Mouse (Mus musculus): ENCODE measurements around the gene Tmem248. TPM values are rescaled to one million over a fixed set of nuclear protein-coding genes. Genes with fewer than 3 reads are reported as not detected.

Gene Tmem248
- polyA plus RNA-seq, 1 experiment from 2014 or later = 26.2 TPM

DNA sequence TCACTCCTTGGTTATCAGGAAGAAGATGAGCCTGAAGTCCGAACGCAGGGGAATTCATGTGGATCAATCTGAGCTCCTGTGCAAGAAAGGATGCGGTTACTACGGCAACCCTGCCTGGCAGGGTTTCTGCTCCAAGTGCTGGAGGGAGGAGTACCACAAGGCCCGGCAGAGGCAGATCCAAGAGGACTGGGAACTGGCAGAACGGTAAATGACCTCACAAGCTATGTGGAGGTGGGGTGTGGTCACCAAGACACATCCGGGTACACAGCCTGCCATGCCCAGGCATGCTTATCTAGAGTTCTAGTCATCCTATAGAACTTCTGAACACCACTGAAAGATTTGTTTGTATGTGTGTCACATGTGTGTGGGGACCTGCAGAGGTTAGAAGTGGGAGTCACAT is 29.5 kb upstream of the Tmem248 start:
- 28% methylated on average over 7 of the region's 7 CpGs for WGBS
- H3K36me3 ChIP-seq (replicated peaks) = peaks cover 20% of the 10 kb centered on the region
- peaks cover 15% of the 10 kb centered on the region for H3K4me1 ChIP-seq
- H3K4me2 ChIP-seq = no peak overlapping the region
- no peaks in the 10 kb centered on the region for H3K27me3 ChIP-seq (replicated peaks)
- no peak overlapping the region for H3K27ac ChIP-seq
- no peak overlapping the region for H3K9ac ChIP-seq
- H3K9me3 ChIP-seq = no peaks in the 10 kb centered on the region
- H3K4me3 ChIP-seq = no peak overlapping the region
- ATAC-seq (replicated peaks) = no peak

DNA sequence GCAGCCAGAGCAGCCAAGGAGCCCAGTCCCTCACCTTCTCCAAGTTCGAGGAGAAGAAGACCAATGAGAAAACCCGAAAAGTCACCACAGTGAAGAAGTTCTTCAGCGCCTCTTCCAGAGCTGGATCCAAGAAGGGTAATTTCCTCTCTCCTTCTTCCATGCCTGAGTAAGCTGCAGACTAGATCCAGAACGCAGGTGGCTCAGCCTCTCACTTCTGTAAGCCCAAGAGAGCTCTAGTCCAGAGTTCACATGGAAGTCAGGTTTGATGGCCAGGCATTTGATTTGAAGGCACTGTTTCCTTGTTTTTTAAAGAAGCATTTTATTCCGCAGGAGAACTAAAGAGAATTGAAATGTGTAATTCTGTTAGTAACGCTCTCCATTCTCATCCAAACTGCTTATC is 26.0 kb upstream of the Tmem248 start:
- Histone ChIP-seq H3K9ac (no peak overlapping the region), H3K36me3 (replicated peaks) (peaks cover 32% of the 10 kb centered on the region), H3K27me3 (replicated peaks) (no peaks in the 10 kb centered on the region), H3K27ac (no peak overlapping the region), H3K4me2 (no peak overlapping the region), H3K9me3 (no peaks in the 10 kb centered on the region), H3K4me1 (peaks cover 15% of the 10 kb centered on the region), H3K4me3 (no peak overlapping the region)
- 97% methylated on average over 6 of the region's 6 CpGs for WGBS
- ATAC-seq (replicated peaks) = no peak

DNA sequence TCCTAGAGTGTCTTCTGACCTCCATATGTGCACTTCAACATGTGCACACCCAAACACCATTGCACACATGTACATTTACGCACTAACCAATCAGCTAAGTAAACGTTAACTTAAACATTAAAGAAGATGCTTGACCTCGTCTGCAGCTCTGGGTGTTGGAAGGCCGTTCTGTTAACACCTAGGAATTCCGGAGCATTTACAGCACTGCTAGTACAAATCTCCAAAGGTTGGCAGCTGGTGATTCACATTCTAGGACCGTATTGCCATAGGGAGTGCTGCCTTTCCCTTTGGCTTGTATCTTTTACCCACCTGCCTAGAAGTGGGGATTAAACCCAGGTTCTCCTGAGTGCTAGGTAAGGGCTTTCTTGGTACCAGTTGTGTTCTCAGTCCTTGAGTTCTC is 25.0 kb upstream of the Tmem248 start:
- H3K9me3 ChIP-seq = no peaks in the 10 kb centered on the region
- H3K4me2 ChIP-seq = no peak overlapping the region
- no peak overlapping the region for H3K4me3 ChIP-seq
- H3K36me3 ChIP-seq (replicated peaks) = peaks cover 32% of the 10 kb centered on the region
- no peak overlapping the region for H3K9ac ChIP-seq
- no peak overlapping the region for H3K27ac ChIP-seq
- 89% methylated on average over 6 of the region's 6 CpGs for WGBS
- no peak for ATAC-seq (replicated peaks)
- no peaks in the 10 kb centered on the region for H3K27me3 ChIP-seq (replicated peaks)
- H3K4me1 ChIP-seq = peaks cover 9% of the 10 kb centered on the region

DNA sequence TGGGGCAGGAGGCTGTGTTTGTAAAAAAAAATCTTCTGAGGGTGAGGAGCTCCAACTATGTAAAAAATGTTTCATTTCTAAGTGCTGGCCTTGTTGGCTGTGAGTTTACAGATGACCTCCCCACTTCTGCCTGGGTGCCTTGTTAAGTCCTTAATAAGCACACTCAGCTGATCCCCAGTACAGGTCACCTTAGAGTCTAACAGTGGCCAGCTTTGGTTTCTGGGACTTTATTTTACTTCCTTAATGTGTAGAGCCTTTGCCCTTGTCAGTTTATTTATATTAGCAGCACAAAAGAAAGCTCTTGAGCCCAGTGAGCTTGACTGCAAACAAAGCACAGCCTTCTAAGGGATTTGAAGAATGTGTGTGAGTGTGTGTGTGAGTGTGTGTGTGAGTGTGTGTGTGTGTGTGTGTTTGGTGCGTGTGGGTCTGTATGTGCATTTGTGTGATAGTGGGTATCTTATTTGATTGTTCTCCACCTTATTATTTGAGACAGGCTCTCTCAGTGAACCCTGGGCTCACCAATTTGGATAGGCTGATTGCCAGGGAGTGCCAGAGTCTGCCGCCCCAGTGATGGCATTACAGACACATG is 24.4 kb upstream of the Tmem248 start:
- no peaks in the 10 kb centered on the region for H3K27me3 ChIP-seq (replicated peaks)
- no peak overlapping the region for H3K4me3 ChIP-seq
- no peak for ATAC-seq (replicated peaks)
- H3K9ac ChIP-seq = no peak overlapping the region
- 74% methylated on average over 2 of the region's 2 CpGs for WGBS
- H3K4me2 ChIP-seq = no peak overlapping the region
- H3K9me3 ChIP-seq = no peaks in the 10 kb centered on the region
- H3K27ac ChIP-seq = no peak overlapping the region
- H3K4me1 ChIP-seq = peaks cover 3% of the 10 kb centered on the region
- H3K36me3 ChIP-seq (replicated peaks) = peaks cover 37% of the 10 kb centered on the region

DNA sequence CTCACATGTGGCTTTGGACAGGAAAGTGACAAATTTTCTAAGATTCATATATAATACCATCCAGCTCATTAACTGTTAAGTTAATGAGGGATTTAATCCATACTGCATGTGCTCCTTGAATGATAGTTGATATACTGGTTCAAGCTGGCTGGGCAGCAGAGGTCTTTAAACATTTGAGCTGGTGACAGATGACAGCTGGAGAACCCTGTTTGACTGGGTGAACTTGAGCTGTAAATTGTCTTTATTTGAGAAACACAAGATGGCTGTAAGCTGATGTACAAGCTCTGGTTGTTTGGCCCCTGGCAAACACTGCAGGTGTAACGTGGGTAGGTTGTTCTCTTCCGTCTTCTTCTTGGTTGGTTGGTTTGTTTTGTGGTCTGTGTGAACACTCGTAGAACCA is 23.1 kb upstream of the Tmem248 start:
- no peaks in the 10 kb centered on the region for H3K4me1 ChIP-seq
- no peak overlapping the region for H3K9ac ChIP-seq
- H3K27ac ChIP-seq = no peak overlapping the region
- no peak overlapping the region for H3K4me2 ChIP-seq
- ATAC-seq (replicated peaks) = no peak
- WGBS = 95% methylated on average over 3 of the region's 3 CpGs
- peaks cover 45% of the 10 kb centered on the region for H3K36me3 ChIP-seq (replicated peaks)
- no peaks in the 10 kb centered on the region for H3K27me3 ChIP-seq (replicated peaks)
- H3K4me3 ChIP-seq = no peak overlapping the region
- H3K9me3 ChIP-seq = no peaks in the 10 kb centered on the region

DNA sequence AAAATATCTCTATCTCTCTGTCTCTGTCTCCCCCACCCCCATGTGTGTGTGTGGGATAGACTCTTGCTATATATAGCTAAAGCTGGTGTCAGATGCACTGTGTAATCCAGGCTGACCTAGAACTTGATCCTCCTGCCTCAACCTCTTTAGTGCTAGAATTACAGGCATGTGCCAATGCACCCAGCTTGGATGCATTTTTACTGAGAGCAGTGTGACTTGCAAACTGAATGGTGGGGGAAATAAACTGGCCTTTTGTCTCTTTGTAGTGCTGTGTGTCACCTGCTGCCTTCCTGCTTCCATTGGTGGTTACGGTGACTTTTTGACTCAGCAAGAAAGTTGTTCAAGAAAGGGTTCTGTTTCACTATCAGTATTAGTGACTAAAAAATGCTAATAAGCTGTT is 20.6 kb upstream of the Tmem248 start:
- WGBS = 95% methylated on average over 1 of the region's 1 CpGs
- Histone ChIP-seq H3K36me3 (replicated peaks) (peaks cover 43% of the 10 kb centered on the region), H3K27ac (no peak overlapping the region), H3K4me2 (no peak overlapping the region), H3K4me3 (no peak overlapping the region), H3K4me1 (no peaks in the 10 kb centered on the region), H3K9ac (no peak overlapping the region), H3K27me3 (replicated peaks) (no peaks in the 10 kb centered on the region), H3K9me3 (no peaks in the 10 kb centered on the region)
- ATAC-seq (replicated peaks) = no peak

DNA sequence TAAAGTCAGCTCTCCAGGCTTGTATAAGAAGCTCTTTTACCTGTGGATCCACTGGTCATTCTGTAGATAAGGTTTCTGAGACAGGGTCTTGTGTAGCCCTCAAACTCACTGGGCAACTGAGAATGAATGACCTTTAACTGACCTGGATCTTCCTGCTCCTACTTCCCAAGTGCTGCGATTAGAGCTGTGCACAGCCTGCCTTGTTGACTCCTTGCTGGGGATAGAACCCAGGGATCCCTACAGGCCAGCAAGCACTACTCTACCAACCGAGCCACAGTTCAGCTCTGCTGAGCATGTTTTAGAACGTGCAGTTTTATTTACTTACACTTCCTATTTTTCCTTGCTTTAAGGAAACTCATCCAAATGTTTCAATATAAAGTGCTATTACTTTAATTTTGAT is 19.4 kb upstream of the Tmem248 start:
- H3K36me3 ChIP-seq (replicated peaks) = peaks cover 36% of the 10 kb centered on the region
- ATAC-seq (replicated peaks) = no peak
- no peak overlapping the region for H3K4me2 ChIP-seq
- H3K27ac ChIP-seq = no peak overlapping the region
- no peaks in the 10 kb centered on the region for H3K27me3 ChIP-seq (replicated peaks)
- no peaks in the 10 kb centered on the region for H3K9me3 ChIP-seq
- H3K4me1 ChIP-seq = no peaks in the 10 kb centered on the region
- no peak overlapping the region for H3K9ac ChIP-seq
- no peak overlapping the region for H3K4me3 ChIP-seq
- 85% methylated on average over 3 of the region's 3 CpGs for WGBS

DNA sequence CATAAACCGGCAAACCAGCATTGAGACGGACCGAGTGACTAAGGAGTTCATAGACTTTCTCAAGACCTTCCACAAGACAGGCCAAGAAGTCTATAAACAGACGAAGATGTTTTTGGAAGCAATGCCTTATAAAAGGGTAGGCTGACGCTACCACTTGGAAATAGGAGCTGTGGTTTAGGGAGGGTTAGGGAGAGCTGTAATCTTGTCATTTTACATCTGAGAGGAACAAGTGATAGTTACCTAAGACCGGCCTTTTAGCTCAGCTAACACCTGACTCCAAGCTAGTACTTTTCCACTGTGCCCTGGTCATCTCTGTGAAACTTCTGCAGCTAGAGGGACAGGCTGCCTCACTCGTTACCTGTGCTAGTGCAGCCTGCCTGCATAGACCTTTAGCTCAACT is 18.9 kb upstream of the Tmem248 start:
- Histone ChIP-seq H3K36me3 (replicated peaks) (peaks cover 32% of the 10 kb centered on the region), H3K9me3 (no peaks in the 10 kb centered on the region), H3K9ac (no peak overlapping the region), H3K27ac (no peak overlapping the region), H3K4me2 (no peak overlapping the region), H3K4me1 (no peaks in the 10 kb centered on the region), H3K4me3 (no peak overlapping the region), H3K27me3 (replicated peaks) (no peaks in the 10 kb centered on the region)
- WGBS = 93% methylated on average over 7 of the region's 7 CpGs
- no peak for ATAC-seq (replicated peaks)

DNA sequence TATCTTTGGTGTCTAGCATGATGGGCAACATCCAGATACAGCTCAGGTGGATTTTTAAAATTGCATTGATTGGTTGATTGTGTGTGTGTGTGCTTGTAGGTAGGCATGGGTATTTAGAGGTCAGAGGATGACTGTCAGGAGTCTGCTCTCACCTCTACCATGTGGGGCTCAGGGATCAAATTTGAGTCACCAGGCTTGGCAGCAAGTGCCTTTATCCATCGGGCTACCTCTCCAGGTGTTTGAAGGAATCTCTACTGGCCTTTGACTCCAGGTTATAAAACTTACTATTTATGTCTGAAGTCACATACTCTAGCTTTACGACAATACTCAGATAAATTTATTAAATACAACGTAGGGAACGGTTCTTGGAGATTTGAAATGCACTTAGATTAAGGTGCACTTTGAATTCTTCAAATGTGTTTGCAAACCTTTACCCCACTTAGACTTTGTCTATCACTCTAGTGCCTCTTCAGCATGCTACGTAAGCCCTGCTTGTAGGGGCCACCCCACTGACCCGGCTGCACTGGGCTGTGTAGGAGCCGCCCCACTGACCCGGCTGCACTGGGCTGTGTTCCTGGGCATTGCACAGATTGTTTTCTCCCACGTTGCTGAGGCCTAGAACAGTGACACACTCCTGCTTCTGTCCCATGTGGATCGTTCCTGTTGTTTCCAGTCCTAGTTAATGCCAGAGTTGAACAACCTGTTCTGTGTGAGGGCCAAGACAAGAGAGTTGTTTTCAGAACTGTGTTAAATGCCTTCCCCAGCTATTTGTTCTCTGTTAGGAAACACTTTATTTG is 16.4 kb upstream of the Tmem248 start:
- ATAC-seq (replicated peaks) = no peak
- Histone ChIP-seq H3K4me1 (no peaks in the 10 kb centered on the region), H3K4me2 (no peak overlapping the region), H3K9ac (no peak overlapping the region), H3K36me3 (replicated peaks) (peaks cover 25% of the 10 kb centered on the region), H3K9me3 (no peaks in the 10 kb centered on the region), H3K27me3 (replicated peaks) (no peaks in the 10 kb centered on the region), H3K4me3 (no peak overlapping the region), H3K27ac (no peak overlapping the region)
- 91% methylated on average over 10 of the region's 10 CpGs for WGBS

DNA sequence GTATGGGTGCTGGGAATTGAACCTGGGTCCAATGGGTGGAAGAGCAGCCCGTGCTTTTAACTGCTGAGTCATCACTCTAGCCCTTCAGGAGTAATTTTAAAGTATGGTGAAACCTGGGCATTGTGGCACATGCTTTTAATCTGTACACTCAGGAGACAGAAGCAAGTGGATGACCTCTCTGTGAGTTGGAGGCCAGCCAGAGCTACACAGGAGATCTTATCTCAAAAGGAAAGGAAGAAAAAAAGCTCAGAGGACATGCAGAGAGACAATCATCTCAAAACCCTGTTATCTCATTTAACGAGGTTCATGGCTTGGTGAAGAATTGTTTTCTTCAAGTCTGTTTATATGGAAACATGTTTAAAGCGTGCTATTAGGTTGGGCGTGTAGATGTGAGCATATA is 12.9 kb upstream of the Tmem248 start:
- WGBS = 87% methylated on average over 4 of the region's 4 CpGs
- H3K27ac ChIP-seq = no peak overlapping the region
- no peaks in the 10 kb centered on the region for H3K4me1 ChIP-seq
- no peaks in the 10 kb centered on the region for H3K27me3 ChIP-seq (replicated peaks)
- peaks cover 17% of the 10 kb centered on the region; the same call in 1 of the 2 replicates for H3K36me3 ChIP-seq (replicated peaks)
- no peaks in the 10 kb centered on the region for H3K9me3 ChIP-seq
- H3K9ac ChIP-seq = no peak overlapping the region
- no peak overlapping the region for H3K4me2 ChIP-seq
- ATAC-seq (replicated peaks) = no peak
- H3K4me3 ChIP-seq = no peak overlapping the region

DNA sequence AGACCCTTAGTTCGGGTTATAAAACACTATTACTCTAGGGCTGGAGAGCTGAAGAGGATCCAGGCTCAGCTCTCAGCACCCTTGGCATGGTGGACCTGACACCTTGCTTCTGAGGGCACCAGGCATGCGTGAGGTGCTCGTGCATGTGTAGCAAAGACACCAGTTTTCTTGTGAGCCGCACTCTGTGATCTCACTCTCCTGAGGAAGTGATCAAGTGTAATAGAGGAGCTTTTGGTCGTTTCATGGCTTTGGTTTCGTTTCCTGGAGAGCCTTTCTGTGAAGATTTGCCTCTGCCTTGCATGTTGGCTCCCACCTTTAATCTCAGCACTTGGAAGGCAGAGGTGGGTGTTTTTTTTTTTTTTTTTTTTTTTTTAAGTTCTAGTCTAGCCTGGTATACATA is 12.3 kb upstream of the Tmem248 start:
- WGBS = 89% methylated on average over 6 of the region's 6 CpGs
- Histone ChIP-seq H3K4me3 (no peak overlapping the region), H3K9ac (no peak overlapping the region), H3K9me3 (no peaks in the 10 kb centered on the region), H3K4me1 (no peaks in the 10 kb centered on the region), H3K27ac (no peak overlapping the region), H3K27me3 (replicated peaks) (no peaks in the 10 kb centered on the region), H3K4me2 (no peak overlapping the region), H3K36me3 (replicated peaks) (peaks cover 21% of the 10 kb centered on the region)
- no peak for ATAC-seq (replicated peaks)

DNA sequence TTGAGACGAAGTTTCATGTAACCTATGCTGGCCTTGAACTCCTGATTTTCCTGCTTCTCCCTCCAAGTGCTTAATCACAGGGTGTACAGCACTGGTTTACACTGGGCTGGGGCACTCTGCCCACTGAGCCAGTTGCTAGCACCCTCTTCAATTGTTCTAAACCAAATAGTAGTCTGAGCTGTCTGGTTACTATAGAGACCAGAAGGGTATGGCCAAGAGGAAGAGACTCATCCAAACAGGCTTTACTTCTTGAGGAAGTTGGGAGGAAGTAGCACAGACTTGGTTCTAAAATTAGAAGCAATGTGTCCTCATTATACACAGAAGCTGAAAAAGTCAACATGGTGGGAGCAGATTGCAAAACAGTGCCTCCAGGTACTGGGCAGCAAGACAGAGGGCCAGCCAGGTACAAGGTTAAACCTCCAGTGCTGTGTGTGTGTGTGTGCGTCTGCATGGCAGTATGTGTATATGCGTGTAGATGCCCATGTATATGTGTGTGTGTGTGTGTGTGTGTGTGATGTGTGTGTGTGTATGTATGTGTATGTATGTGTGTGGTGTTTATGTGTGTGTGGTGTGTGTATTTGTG is 11.3 kb upstream of the Tmem248 start:
- no peak overlapping the region for H3K27ac ChIP-seq
- H3K27me3 ChIP-seq (replicated peaks) = no peaks in the 10 kb centered on the region
- H3K4me2 ChIP-seq = no peak overlapping the region
- no peaks in the 10 kb centered on the region for H3K4me1 ChIP-seq
- no peak for ATAC-seq (replicated peaks)
- no peak overlapping the region for H3K4me3 ChIP-seq
- WGBS = 88% methylated on average over 3 of the region's 3 CpGs
- H3K9me3 ChIP-seq = no peaks in the 10 kb centered on the region
- peaks cover 29% of the 10 kb centered on the region for H3K36me3 ChIP-seq (replicated peaks)
- no peak overlapping the region for H3K9ac ChIP-seq

DNA sequence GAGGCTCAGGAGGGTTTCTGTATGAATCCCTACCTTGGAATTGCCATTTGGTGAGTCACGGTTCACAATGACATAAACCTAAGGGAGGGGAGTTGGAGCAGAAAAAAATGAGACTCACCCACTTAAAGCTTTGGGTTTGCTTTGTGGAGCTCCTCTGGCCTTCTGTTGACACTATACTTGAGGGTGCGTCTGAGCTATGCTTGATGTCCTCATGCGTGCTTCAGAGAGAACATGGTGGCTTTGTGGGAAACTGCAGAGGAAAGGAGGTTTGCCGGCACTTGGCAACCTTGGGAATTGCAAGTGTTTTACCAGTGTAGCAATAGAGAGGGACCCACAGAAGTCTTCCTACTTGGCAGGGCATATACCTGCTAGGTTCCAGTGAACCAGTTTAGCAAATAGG is 9.6 kb upstream of the Tmem248 start:
- Histone ChIP-seq H3K36me3 (replicated peaks) (peaks cover 37% of the 10 kb centered on the region), H3K4me3 (no peak overlapping the region), H3K4me2 (no peak overlapping the region), H3K27me3 (replicated peaks) (no peaks in the 10 kb centered on the region), H3K9ac (no peak overlapping the region), H3K4me1 (no peaks in the 10 kb centered on the region), H3K27ac (no peak overlapping the region), H3K9me3 (no peaks in the 10 kb centered on the region)
- ATAC-seq (replicated peaks) = no peak
- WGBS = 95% methylated on average over 4 of the region's 4 CpGs
